Mouse (Mus musculus): Measurements from ENCODE around the gene Cubn. TPM values are rescaled to one million over a fixed set of nuclear protein-coding genes. Genes with fewer than 3 reads are reported as not detected.

The Cubn gene
- polyA plus RNA-seq, 1 experiment from 2014 or later = 0.21 TPM

GRCm38 (mm10) chr2:13384775-13385541 is 106.7 kb downstream of the Cubn start:
- Histone ChIP-seq H3K4me2 (replicated peaks) (no peak overlapping the region), H3K4me3 (replicated peaks; ENCODE audit: low read length) (no peak overlapping the region), H3K27me3 (ENCODE audit: control insufficient read depth, insufficient read depth, low read length) (no peaks in the 10 kb centered on the region), H3K27ac (peak overlapping the region; percentile 83), H3K36me3 (replicated peaks; ENCODE audit: control insufficient read depth, insufficient read depth) (no peaks in the 10 kb centered on the region), H3K9me3 (ENCODE audit: control insufficient read depth, low read length) (no peaks in the 10 kb centered on the region), H3K9ac (no peak overlapping the region), H3K4me1 (replicated peaks; ENCODE audit: control insufficient read depth, insufficient read depth, low read length) (peaks cover 6% of the 10 kb centered on the region)
- 28% methylated on average over 4 of the region's 4 CpGs for WGBS
- DNase-seq (ENCODE audit: low spot score) (no peak), ATAC-seq (ENCODE audit: low FRiP score) (peak; percentile 88)

- Histone ChIP-seq H3K36me3 (replicated peaks; ENCODE audit: control insufficient read depth, insufficient read depth) (no peaks in the 10 kb centered on the region), H3K4me1 (replicated peaks; ENCODE audit: control insufficient read depth, insufficient read depth, low read length) (peaks cover 14% of the 10 kb centered on the region), H3K27me3 (ENCODE audit: control insufficient read depth, insufficient read depth, low read length) (no peaks in the 10 kb centered on the region), H3K9ac (no peak overlapping the region), H3K27ac (no peak overlapping the region), H3K4me3 (replicated peaks; ENCODE audit: low read length) (no peak overlapping the region), H3K9me3 (ENCODE audit: control insufficient read depth, low read length) (no peaks in the 10 kb centered on the region), H3K4me2 (replicated peaks) (no peak overlapping the region)
- DNase-seq (ENCODE audit: low spot score) (no peak), ATAC-seq (ENCODE audit: low FRiP score) (no peak)
- 89% methylated on average over 4 of the region's 4 CpGs for WGBS
Observed at GRCm38 (mm10) chr2:13376166-13376565, 115.4 kb downstream of the Cubn start.

DNA sequence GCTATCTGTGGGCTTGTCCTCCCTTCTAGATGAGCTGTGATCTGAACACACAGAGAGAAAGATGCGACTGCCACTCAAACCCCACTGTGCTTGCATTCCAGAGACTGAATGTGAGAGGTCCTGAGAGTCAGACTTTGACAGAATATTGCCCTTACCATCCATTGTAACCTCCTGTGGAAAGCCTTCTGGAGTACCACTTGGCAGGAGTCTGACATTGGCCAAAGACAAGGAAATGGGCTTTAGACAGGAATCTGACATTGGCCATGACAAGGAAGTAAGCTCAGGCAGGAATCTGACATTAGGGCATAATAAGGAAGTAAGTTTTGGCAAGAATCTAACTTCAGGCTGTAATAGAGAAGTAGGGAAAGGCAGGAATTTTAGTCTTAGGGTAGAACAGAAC is 118.3 kb downstream of the Cubn start:
- WGBS = 52% methylated on average over 1 of the region's 1 CpGs
- peak overlapping the region; percentile 81; the same call in 1 of the 2 replicates for H3K27ac ChIP-seq
- H3K9me3 ChIP-seq (ENCODE audit: control insufficient read depth, low read length) = no peaks in the 10 kb centered on the region
- no peak overlapping the region for H3K4me3 ChIP-seq (replicated peaks; ENCODE audit: low read length)
- DNase-seq (ENCODE audit: low spot score) (no peak), ATAC-seq (ENCODE audit: low FRiP score) (no peak)
- H3K4me1 ChIP-seq (replicated peaks; ENCODE audit: control insufficient read depth, insufficient read depth, low read length) = peaks cover 19% of the 10 kb centered on the region
- no peak overlapping the region for H3K4me2 ChIP-seq (replicated peaks)
- H3K27me3 ChIP-seq (ENCODE audit: control insufficient read depth, insufficient read depth, low read length) = no peaks in the 10 kb centered on the region
- no peaks in the 10 kb centered on the region for H3K36me3 ChIP-seq (replicated peaks; ENCODE audit: control insufficient read depth, insufficient read depth)
- no peak overlapping the region for H3K9ac ChIP-seq

DNA sequence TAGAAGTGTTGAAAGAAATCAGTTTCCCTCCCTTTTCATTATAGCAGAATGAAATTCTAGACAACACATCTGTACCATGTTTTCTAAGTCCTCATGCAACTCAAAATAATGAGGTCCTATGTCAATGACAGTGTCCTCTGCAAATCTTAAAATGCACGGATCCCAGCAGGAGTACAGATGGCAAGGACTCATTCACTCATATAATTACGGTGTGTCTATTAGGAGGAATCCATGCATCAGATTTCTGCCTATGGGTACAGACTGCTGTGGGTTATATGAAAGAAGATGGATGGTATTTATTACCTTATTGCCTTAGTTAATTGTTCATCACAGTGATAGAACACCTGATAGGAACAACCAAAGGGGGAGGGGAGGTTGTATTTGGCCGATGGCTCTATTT is 118.8 kb downstream of the Cubn start:
- H3K27me3 ChIP-seq (ENCODE audit: control insufficient read depth, insufficient read depth, low read length) = no peaks in the 10 kb centered on the region
- no peak overlapping the region for H3K9ac ChIP-seq
- peaks cover 19% of the 10 kb centered on the region for H3K4me1 ChIP-seq (replicated peaks; ENCODE audit: control insufficient read depth, insufficient read depth, low read length)
- peak overlapping the region; percentile 81 for H3K27ac ChIP-seq
- no peak overlapping the region for H3K4me2 ChIP-seq (replicated peaks)
- 23% methylated on average over 3 of the region's 3 CpGs for WGBS
- no peak for DNase-seq (ENCODE audit: low spot score)
- no peak overlapping the region for H3K4me3 ChIP-seq (replicated peaks; ENCODE audit: low read length)
- H3K9me3 ChIP-seq (ENCODE audit: control insufficient read depth, low read length) = no peaks in the 10 kb centered on the region
- H3K36me3 ChIP-seq (replicated peaks; ENCODE audit: control insufficient read depth, insufficient read depth) = no peaks in the 10 kb centered on the region
- ATAC-seq (ENCODE audit: low FRiP score) = no peak; the same call in 1 of the 2 replicates

DNA sequence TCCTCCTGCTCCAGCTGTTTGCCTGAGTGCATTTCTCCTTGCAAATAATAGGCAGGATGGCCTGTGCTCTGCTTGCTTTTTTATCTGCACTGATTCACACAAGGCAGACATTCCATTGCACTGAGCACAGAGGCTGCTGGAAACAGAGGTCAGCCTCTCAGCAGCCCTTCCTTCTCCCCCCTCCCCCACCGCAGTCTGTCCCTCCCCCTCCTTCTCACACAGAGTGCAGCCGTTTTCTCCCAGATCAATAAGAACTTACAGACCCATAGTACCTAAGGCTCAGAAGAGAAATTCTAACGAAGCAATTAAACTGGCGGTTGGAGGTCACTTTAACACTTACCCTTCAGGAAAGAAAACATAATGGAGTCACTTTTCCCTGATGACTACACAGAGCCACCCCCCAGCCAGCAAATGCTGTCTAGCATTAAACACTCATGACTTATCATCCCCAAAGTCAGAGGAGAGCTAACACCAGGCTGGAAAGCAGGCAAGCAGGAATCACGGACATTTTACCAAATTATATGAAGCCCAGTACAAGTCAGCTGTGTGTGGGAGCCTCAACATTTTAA is 119.3 kb downstream of the Cubn start:
- H3K4me3 ChIP-seq (replicated peaks; ENCODE audit: low read length) = no peak overlapping the region
- no peak overlapping the region for H3K9ac ChIP-seq
- no peaks in the 10 kb centered on the region for H3K9me3 ChIP-seq (ENCODE audit: control insufficient read depth, low read length)
- no peaks in the 10 kb centered on the region for H3K36me3 ChIP-seq (replicated peaks; ENCODE audit: control insufficient read depth, insufficient read depth)
- ATAC-seq (ENCODE audit: low FRiP score) = peak; percentile 89
- peaks cover 19% of the 10 kb centered on the region for H3K4me1 ChIP-seq (replicated peaks; ENCODE audit: control insufficient read depth, insufficient read depth, low read length)
- DNase-seq (ENCODE audit: low spot score) = peak; percentile 57
- 0 out of 2 replicates have a peak overlapping the region, but pooled peaks have one; percentile 0 for H3K4me2 ChIP-seq (replicated peaks)
- H3K27me3 ChIP-seq (ENCODE audit: control insufficient read depth, insufficient read depth, low read length) = no peaks in the 10 kb centered on the region
- WGBS = 0% methylated on average over 5 of the region's 5 CpGs
- peak overlapping the region; percentile 81 for H3K27ac ChIP-seq

DNA sequence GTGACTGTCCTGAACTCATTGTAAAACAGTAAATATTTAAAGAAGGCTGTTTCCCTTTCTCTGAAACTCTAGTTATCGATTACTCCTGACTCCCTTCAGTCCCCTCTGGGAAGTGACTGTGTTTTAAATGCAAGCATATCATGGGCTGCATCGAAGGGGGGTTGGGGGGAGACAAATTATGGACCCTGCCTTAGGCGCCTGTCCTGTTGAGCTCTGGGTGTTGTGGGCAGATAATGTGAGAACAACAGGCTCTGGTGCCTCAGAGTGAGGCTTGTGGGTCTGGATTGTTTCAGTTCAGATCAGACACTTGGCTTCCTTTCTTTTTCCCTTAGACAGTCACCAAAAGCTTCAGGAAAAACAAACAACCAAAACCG is 119.8 kb downstream of the Cubn start:
- H3K36me3 ChIP-seq (replicated peaks; ENCODE audit: control insufficient read depth, insufficient read depth) = no peaks in the 10 kb centered on the region
- peak overlapping the region; percentile 21; the same call in 1 of the 2 replicates for H3K9ac ChIP-seq
- WGBS = 2% methylated on average over 4 of the region's 4 CpGs
- no peaks in the 10 kb centered on the region for H3K9me3 ChIP-seq (ENCODE audit: control insufficient read depth, low read length)
- ATAC-seq (ENCODE audit: low FRiP score) (peak; percentile 60; the same call in 1 of the 2 replicates), DNase-seq (ENCODE audit: low spot score) (no peak)
- peaks cover 19% of the 10 kb centered on the region for H3K4me1 ChIP-seq (replicated peaks; ENCODE audit: control insufficient read depth, insufficient read depth, low read length)
- no peak overlapping the region for H3K4me3 ChIP-seq (replicated peaks; ENCODE audit: low read length)
- peak overlapping the region; percentile 81 for H3K27ac ChIP-seq
- no peaks in the 10 kb centered on the region for H3K27me3 ChIP-seq (ENCODE audit: control insufficient read depth, insufficient read depth, low read length)
- H3K4me2 ChIP-seq (replicated peaks) = no peak overlapping the region

- H3K9me3 ChIP-seq (ENCODE audit: control insufficient read depth, low read length) = no peaks in the 10 kb centered on the region
- H3K4me3 ChIP-seq (replicated peaks; ENCODE audit: low read length) = no peak overlapping the region
- H3K4me2 ChIP-seq (replicated peaks) = no peak overlapping the region
- 54% methylated on average over 10 of the region's 10 CpGs for WGBS
- no peaks in the 10 kb centered on the region for H3K36me3 ChIP-seq (replicated peaks; ENCODE audit: control insufficient read depth, insufficient read depth)
- no peaks in the 10 kb centered on the region for H3K27me3 ChIP-seq (ENCODE audit: control insufficient read depth, insufficient read depth, low read length)
- H3K9ac ChIP-seq = no peak overlapping the region; the same call in 1 of the 2 replicates
- peak overlapping the region; percentile 81 for H3K27ac ChIP-seq
- H3K4me1 ChIP-seq (replicated peaks; ENCODE audit: control insufficient read depth, insufficient read depth, low read length) = peaks cover 19% of the 10 kb centered on the region
- DNase-seq (ENCODE audit: low spot score) (no peak), ATAC-seq (ENCODE audit: low FRiP score) (no peak)
Observed at GRCm38 (mm10) chr2:13371072-13371796, 120.4 kb downstream of the Cubn start.

DNA sequence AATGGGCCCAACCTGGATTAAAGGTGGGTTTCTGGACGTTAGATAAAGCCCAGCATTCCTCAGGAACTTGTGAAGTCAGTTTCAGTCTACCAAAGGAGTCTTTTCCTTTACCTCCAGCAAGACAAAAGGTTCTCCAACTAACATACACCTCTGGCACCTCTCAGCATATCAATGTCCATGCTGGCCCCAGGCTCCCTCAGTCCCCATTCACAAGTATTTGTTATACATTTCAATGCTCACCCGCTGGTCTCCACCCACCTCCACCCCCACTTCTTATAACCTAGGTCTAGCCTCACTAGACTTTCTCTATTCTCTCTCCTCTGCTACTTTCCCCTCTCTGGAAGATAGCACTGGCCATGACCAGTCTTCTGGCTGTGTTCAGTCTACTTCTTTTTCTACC is 121.1 kb downstream of the Cubn start:
- H3K4me2 ChIP-seq (replicated peaks) = no peak overlapping the region
- no peak for ATAC-seq (ENCODE audit: low FRiP score)

DNA sequence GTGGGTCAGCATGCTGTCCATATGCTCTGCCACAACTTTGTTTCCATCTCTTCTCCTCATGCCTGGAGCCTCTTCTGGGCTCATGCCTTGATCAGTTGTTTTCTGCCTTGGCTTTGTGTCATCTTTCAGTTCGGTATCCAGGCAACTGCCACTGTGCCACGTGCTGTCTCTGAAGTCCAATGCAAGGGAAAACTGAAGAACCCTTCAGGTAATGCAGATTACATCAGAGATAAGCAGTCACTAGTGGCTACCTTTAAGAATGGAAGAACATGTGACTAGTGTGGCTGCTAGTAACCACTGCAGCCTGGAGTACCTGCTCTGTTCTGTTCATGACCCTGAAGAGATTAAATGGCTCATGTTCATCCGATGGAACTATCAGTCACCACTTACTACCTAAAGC is 123.1 kb downstream of the Cubn start:
- Histone ChIP-seq H3K27ac (no peak overlapping the region), H3K4me1 (replicated peaks; ENCODE audit: control insufficient read depth, insufficient read depth, low read length) (peaks cover 19% of the 10 kb centered on the region), H3K4me2 (replicated peaks) (no peak overlapping the region), H3K36me3 (replicated peaks; ENCODE audit: control insufficient read depth, insufficient read depth) (no peaks in the 10 kb centered on the region), H3K27me3 (ENCODE audit: control insufficient read depth, insufficient read depth, low read length) (no peaks in the 10 kb centered on the region), H3K4me3 (replicated peaks; ENCODE audit: low read length) (no peak overlapping the region), H3K9ac (no peak overlapping the region), H3K9me3 (ENCODE audit: control insufficient read depth, low read length) (no peaks in the 10 kb centered on the region)
- DNase-seq (ENCODE audit: low spot score) (no peak), ATAC-seq (ENCODE audit: low FRiP score) (no peak)
- WGBS = 58% methylated on average over 3 of the region's 3 CpGs

More for the DNA sequence above, 121.1 kb downstream of the Cubn start:
- 24% methylated on average over 2 of the region's 2 CpGs for WGBS
- H3K9ac ChIP-seq = no peak overlapping the region
- H3K27me3 ChIP-seq (ENCODE audit: control insufficient read depth, insufficient read depth, low read length) = no peaks in the 10 kb centered on the region
- no peak overlapping the region for H3K27ac ChIP-seq
- no peaks in the 10 kb centered on the region for H3K36me3 ChIP-seq (replicated peaks; ENCODE audit: control insufficient read depth, insufficient read depth)
- H3K4me1 ChIP-seq (replicated peaks; ENCODE audit: control insufficient read depth, insufficient read depth, low read length) = peaks cover 19% of the 10 kb centered on the region
- DNase-seq (ENCODE audit: low spot score) = no peak
- H3K9me3 ChIP-seq (ENCODE audit: control insufficient read depth, low read length) = no peaks in the 10 kb centered on the region
- H3K4me3 ChIP-seq (replicated peaks; ENCODE audit: low read length) = no peak overlapping the region
